In the genomic region with DNA sequence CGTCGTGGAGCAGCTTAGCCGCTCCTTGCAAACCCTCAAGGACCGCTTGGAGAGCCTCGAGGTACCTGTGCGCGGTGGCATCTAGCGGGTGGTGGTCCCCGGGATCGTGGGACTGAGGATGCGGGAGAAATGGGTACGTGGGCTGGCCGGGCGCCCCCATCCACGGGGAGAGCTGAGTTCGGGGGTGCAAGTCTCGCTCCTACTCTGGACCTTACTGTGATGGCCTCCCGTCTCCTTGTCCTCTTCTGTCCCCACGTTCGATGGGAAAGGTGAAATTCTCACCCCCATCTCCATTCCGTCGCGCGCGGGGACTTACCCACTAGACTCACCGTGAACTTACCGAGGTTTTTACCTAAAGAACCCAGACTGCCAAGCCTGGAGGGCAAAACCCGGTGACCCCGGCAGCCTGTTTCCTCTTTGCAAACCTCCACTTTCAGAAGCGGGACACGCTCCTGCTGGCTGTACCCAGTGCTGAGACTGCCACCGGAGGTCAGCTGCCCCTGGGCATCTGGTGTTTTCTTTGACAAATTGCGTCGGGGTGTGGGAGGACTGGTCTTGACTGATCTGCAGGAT, we compare ENCODE assay signal across 8 mouse cellular contexts. TPM values are rescaled to one million over a fixed set of nuclear protein-coding genes. Genes with fewer than 3 reads are reported as not detected.
DNase-seq lines count a peak whose midpoint lies in the region; ATAC-seq lines count a peak whose summit lies in the region.
"Had no signal": no experiment of that assay in that cellular context is flagged by ENCODE, and none has a peak within 500 bp of the region (broad histone marks: within the 10 kb centered on the region; RNA-seq: fewer than 3 reads in every experiment).

No protein-coding gene starts in this region.

- peaks cover 61% of the 10 kb centered on the region for H3K4me1 ChIP-seq in forebrain, embryonic 13.5 days
- peaks cover 45% of the 10 kb centered on the region for H3K4me1 ChIP-seq in midbrain, embryonic 10.5 days

- 1% methylated on average over 34 of the region's 34 CpGs for WGBS in forebrain, embryonic 13.5 days
- 3% methylated on average over 34 of the region's 34 CpGs for WGBS in midbrain, embryonic 10.5 days

- H3K9ac ChIP-seq in forebrain, embryonic 13.5 days = peak overlapping the region; percentile 61

- H3K27me3 ChIP-seq in forebrain, embryonic 13.5 days = peaks cover 44% of the 10 kb centered on the region
- H3K27me3 ChIP-seq in midbrain, embryonic 10.5 days (ENCODE audit: low read depth, poor library complexity, severe bottlenecking) = peaks cover 83% of the 10 kb centered on the region

- H3K4me2 ChIP-seq in forebrain, embryonic 13.5 days = peak overlapping the region; percentile 59

- H3K27ac ChIP-seq in forebrain, embryonic 13.5 days = no peak overlapping the region
- H3K27ac ChIP-seq in midbrain, embryonic 10.5 days (replicated peaks) = peak overlapping the region; percentile 38

- ATAC-seq in forebrain, embryonic 13.5 days = no peak

- H3K4me3 ChIP-seq in forebrain, embryonic 13.5 days = peak overlapping the region; percentile 44
- H3K4me3 ChIP-seq in midbrain, embryonic 10.5 days = peak overlapping the region; percentile 50

- DNase-seq in right cerebral cortex, postnatal 14 days = peak; percentile 16
- DNase-seq in right cerebral cortex, postnatal 4 days = no peak
- peak; percentile 45 for DNase-seq in midbrain, embryonic 10.5 days (ENCODE audit: low spot score)
- DNase-seq in yolk sac, embryonic 10.5 days (ENCODE audit: low spot score) = no peak
- no peak for DNase-seq in thymus, postnatal 4 days
- DNase-seq in thymus, postnatal 14 days = no peak

- H3K36me3 ChIP-seq in forebrain, embryonic 13.5 days (ENCODE audit: poor library complexity, severe bottlenecking) = no peaks in the 10 kb centered on the region
- H3K36me3 ChIP-seq in midbrain, embryonic 10.5 days = no peaks in the 10 kb centered on the region

- H3K9me3 ChIP-seq in forebrain, embryonic 13.5 days (replicated peaks) = no peaks in the 10 kb centered on the region
- H3K9me3 ChIP-seq in midbrain, embryonic 10.5 days (replicated peaks) = no peaks in the 10 kb centered on the region

RNA-seq across cellular contexts. Expression of gene Nptx2, which starts 0.8 kb away (rescaled TPM):
- polyA plus RNA-seq in forebrain, embryonic 13.5 days (2015; fragmentation: Nextera tagmentation; extraction: Ambion mirVana) = 2.2 and 2.3 TPM in 2 replicates
- polyA plus RNA-seq in midbrain, embryonic 10.5 days (2016; fragmentation: Nextera tagmentation; extraction: Ambion mirVana) = 1.2 and 1.5 TPM in 2 replicates
- polyA plus RNA-seq: liver, adult 2 months had no signal

Comparison
In these comparisons a context has a peak if more than half of its experiments do, and no peak if none do; other contexts are left out.
1. DNase-seq: peak in right cerebral cortex, postnatal 14 days (single experiment) and midbrain, embryonic 10.5 days (single experiment); none in right cerebral cortex, postnatal 4 days (single experiment), yolk sac, embryonic 10.5 days (single experiment), thymus, postnatal 4 days (single experiment) and thymus, postnatal 14 days (single experiment).